Mouse (Mus musculus) MEL (cell line): ENCODE results near the gene Sass6. TPM values are rescaled to one million over a fixed set of nuclear protein-coding genes. Genes with fewer than 3 reads are reported as not detected.

Experiments
- DNase-seq: peaks from one replicate; pipeline ENCODE4 v3.0.0; 2011; ENCODE audit warnings: low read depth, low spot score
- H3K27ac ChIP-seq: 2 replicates; pipeline ENCODE4 v1.5.1; 2012; ENCODE audit warnings: low read depth, mild to moderate bottlenecking, control low read depth, low read length, moderate library complexity; ENCODE audit not compliant: control insufficient read depth
- H3K27me3 ChIP-seq, 2 experiments: fragments of 150-350 bp in 1 of 2; sonication (generic) in 1 of 2; 2 replicates each; pipeline ENCODE4 v1.6.1; 2012; ENCODE audit warnings: low read length in 2 of 2, mild to moderate bottlenecking in 2 of 2, improper control_type of control experiment in 1 of 2, moderate library complexity in 1 of 2; ENCODE audit not compliant: insufficient read depth in 2 of 2, control insufficient read depth in 1 of 2
- H3K36me3 ChIP-seq, 2 experiments: 2 replicates each; pipeline ENCODE4 v1.6.1; 2012 to 2014; ENCODE audit warnings: low read length in 2 of 2, improper control_type of control experiment in 1 of 2, inconsistent platforms in 1 of 2, mild to moderate bottlenecking in 1 of 2; ENCODE audit not compliant: insufficient read depth in 2 of 2, control insufficient read depth in 1 of 2
- H3K4me1 ChIP-seq, 2 experiments: fragments of 150-350 bp in 1 of 2; sonication (generic) in 1 of 2; 2 replicates each; pipeline ENCODE4 v1.6.1; 2012; ENCODE audit warnings: low read length in 2 of 2, improper control_type of control experiment in 1 of 2, mild to moderate bottlenecking in 1 of 2; ENCODE audit not compliant: insufficient read depth in 2 of 2, control insufficient read depth in 1 of 2
- H3K4me3 ChIP-seq, 2 experiments: fragments of 150-350 bp in 1 of 2; sonication (generic) in 1 of 2; 2 replicates each; pipeline ENCODE4 v1.5.1; 2012; ENCODE audit warnings: low read depth in 2 of 2, low read length in 2 of 2, mild to moderate bottlenecking in 2 of 2, moderate library complexity in 2 of 2, control low read depth in 1 of 2, improper control_type of control experiment in 1 of 2; ENCODE audit not compliant: control insufficient read depth in 1 of 2, insufficient read depth in 1 of 2
- H3K79me2 ChIP-seq: 2 replicates; pipeline ENCODE4 v1.6.1; 2012; ENCODE audit warnings: mild to moderate bottlenecking, low read length, moderate library complexity; ENCODE audit not compliant: control insufficient read depth, poor library complexity, insufficient read depth
- H3K9ac ChIP-seq: 2 replicates; pipeline ENCODE4 v1.6.1; 2012; ENCODE audit warnings: low read depth, mild to moderate bottlenecking, control low read depth, low read length, moderate library complexity; ENCODE audit not compliant: control insufficient read depth, poor library complexity, severe bottlenecking
- H3K9me3 ChIP-seq: fragments of 150-350 bp; sonication (generic); replicated peaks from 2 replicates; pipeline ENCODE4 v1.6.1; 2012; ENCODE audit warnings: mild to moderate bottlenecking, low read length, improper control_type of control experiment, moderate library complexity; ENCODE audit not compliant: insufficient read depth
- CHD1 ChIP-seq: IDR thresholded peaks from 2 replicates; pipeline ENCODE4 v1.6.1; 2012; ENCODE audit warnings: low read depth, mild to moderate bottlenecking, inconsistent platforms, low read length, improper control_type of control experiment
- CHD2 ChIP-seq: IDR thresholded peaks from 2 replicates; pipeline ENCODE4 v1.6.1; 2011; ENCODE audit warnings: low read length, improper control_type of control experiment
- GATA1 ChIP-seq: IDR thresholded peaks from 2 replicates; pipeline ENCODE4 v1.6.1; 2011; ENCODE audit warnings: low read depth, low read length, improper control_type of control experiment
- HCFC1 ChIP-seq: IDR thresholded peaks from 2 replicates; pipeline ENCODE4 v1.6.1; 2012; ENCODE audit warnings: low read depth, mild to moderate bottlenecking, inconsistent platforms, low read length, improper control_type of control experiment, moderate library complexity
- KAT2A ChIP-seq: conservative IDR thresholded peaks from 2 replicates; pipeline ENCODE4 v1.6.1; 2012; ENCODE audit warnings: low read depth, low read length, improper control_type of control experiment, inconsistent platforms
- MAFK ChIP-seq: IDR thresholded peaks from 2 replicates; pipeline ENCODE4 v1.6.1; 2011; ENCODE audit warnings: low read depth, mild to moderate bottlenecking, low read length, improper control_type of control experiment, borderline replicate concordance
- MAX ChIP-seq: IDR thresholded peaks from 2 replicates; pipeline ENCODE4 v1.6.1; 2011; ENCODE audit warnings: low read length, improper control_type of control experiment
- MAZ ChIP-seq: IDR thresholded peaks from 2 replicates; pipeline ENCODE4 v1.6.1; 2012; ENCODE audit warnings: low read depth, mild to moderate bottlenecking, inconsistent platforms, low read length, improper control_type of control experiment
- MXI1 ChIP-seq: IDR thresholded peaks from 2 replicates; pipeline ENCODE4 v1.6.1; 2011; ENCODE audit warnings: mild to moderate bottlenecking, low read depth, low read length, improper control_type of control experiment
- MYB ChIP-seq: IDR thresholded peaks from 2 replicates; pipeline ENCODE4 v1.6.1; 2011; ENCODE audit warnings: mild to moderate bottlenecking, low read depth, low read length, improper control_type of control experiment
- MYC ChIP-seq: IDR thresholded peaks from 2 replicates; pipeline ENCODE4 v1.6.1; 2011; ENCODE audit warnings: low read depth, mild to moderate bottlenecking, low read length, improper control_type of control experiment, moderate library complexity
- POLR2AphosphoS5 ChIP-seq: IDR thresholded peaks from 2 replicates; pipeline ENCODE4 v1.6.1; 2012; ENCODE audit warnings: low read depth, borderline replicate concordance, mild to moderate bottlenecking, inconsistent platforms, low read length, moderate library complexity, mixed read lengths
- SIN3A ChIP-seq: IDR thresholded peaks from 2 replicates; pipeline ENCODE4 v1.6.1; 2012; ENCODE audit warnings: low read length, improper control_type of control experiment, inconsistent platforms
- SMC3 ChIP-seq: IDR thresholded peaks from 2 replicates; pipeline ENCODE4 v1.6.1; 2011; ENCODE audit warnings: low read depth, low read length, improper control_type of control experiment
- UBTF ChIP-seq: IDR thresholded peaks from 2 replicates; pipeline ENCODE4 v1.6.1; 2012; ENCODE audit warnings: low read depth, mild to moderate bottlenecking, inconsistent platforms, low read length, improper control_type of control experiment, moderate library complexity, borderline replicate concordance; ENCODE audit not compliant: insufficient read depth
- ZKSCAN1 ChIP-seq: IDR thresholded peaks from 2 replicates; pipeline ENCODE4 v1.6.1; 2012; ENCODE audit warnings: low read depth, mild to moderate bottlenecking, inconsistent platforms, low read length, improper control_type of control experiment, moderate library complexity
- ZMIZ1 ChIP-seq: IDR thresholded peaks from 2 replicates; pipeline ENCODE4 v1.6.1; 2012; ENCODE audit warnings: low read depth, mild to moderate bottlenecking, inconsistent platforms, low read length, improper control_type of control experiment, moderate library complexity
- ZNF384 ChIP-seq: IDR thresholded peaks from 2 replicates; pipeline ENCODE4 v1.6.1; 2012; ENCODE audit warnings: low read depth, mild to moderate bottlenecking, inconsistent platforms, low read length, improper control_type of control experiment
- polyA plus RNA-seq, 2 experiments: library from polyadenylated mRNA; stranded (reverse) in 1 of 2; unstranded in 1 of 2; fragments of >175 nt in 1 of 2; fragments of >200 nt in 1 of 2; gene quantifications; 2 replicates each; pipeline versions ENCODE4 v1.2.1 to v1.2.4; 2012; ENCODE audit warnings: low replicate concordance in 2 of 2, low read depth in 1 of 2; ENCODE audit not compliant: insufficient read length in 2 of 2, insufficient read depth in 1 of 2, missing spikeins in 1 of 2
- total RNA-seq: library from RNA; depleted of rRNA; stranded (reverse); fragments of 300-350 nt; gene quantifications from 2 replicates; pipeline ENCODE4 v1.2.3, GENCODE M21; 2012

Sass6 gene
- total and polyA plus RNA-seq, 3 experiments, result 8.5 to 15.4 TPM; not detected in 1

DNA sequence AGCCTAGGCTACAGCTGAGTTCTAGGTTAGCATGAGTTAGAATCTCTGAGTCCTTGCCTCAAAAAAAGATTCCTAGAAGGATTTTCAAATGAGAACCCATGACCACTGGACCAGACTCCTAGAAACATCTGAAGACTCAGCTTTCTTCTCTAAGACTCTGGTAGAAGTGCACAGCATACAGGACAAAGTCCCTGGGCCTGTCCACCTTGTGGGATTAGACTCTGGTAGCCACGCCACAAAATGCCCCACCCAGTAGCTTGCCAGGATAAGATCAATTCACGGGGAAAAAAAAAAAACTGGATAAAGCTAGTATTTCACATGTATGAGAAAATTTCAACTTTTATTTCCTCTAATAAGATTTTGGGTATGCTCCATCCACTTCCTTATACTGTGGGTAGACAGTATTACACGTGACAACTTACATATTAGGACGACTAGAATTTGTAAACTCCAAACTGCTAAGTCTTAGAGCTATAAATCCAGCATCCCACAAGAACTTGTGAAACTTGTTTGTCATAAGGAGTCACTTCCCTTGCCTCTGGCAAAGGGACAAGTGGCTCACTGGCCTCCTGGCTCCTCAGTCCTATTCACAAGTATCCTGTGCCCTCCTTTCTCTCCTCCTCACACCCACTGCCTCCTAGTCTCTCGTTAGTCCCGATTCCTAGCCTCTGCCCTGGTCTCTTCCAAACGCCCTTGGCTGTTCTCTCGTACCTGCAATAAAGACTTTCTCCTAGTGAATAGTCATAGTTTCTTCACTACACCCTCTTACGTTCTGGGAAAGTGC lies 43.1 kb downstream of the Sass6 start:
- no peak overlapping the region for H3K9ac ChIP-seq
- H3K4me3 ChIP-seq, result no peak overlapping the region
- peaks cover 0 to 5% of the 10 kb centered on the region in 2 experiments; a peak in 2 of 4 replicates for H3K4me1 ChIP-seq
- H3K27me3 ChIP-seq, result no peaks in the 10 kb centered on the region
- TF ChIP-seq ZMIZ1 (no peak), GATA1 (no peak), MAFK (no peak), SIN3A (no peak), CHD1 (no peak), POLR2AphosphoS5 (no peak), UBTF (no peak), MAX (no peak), KAT2A (no peak), MYC (no peak), MYB (no peak), MXI1 (no peak), ZKSCAN1 (no peak), MAZ (no peak), ZNF384 (no peak), CHD2 (no peak)
- TF ChIP-seq, all 39 proteins: peak for 0
- H3K36me3 ChIP-seq, result peaks cover 9 to 43% of the 10 kb centered on the region in 2 experiments
- no peaks in the 10 kb centered on the region for H3K79me2 ChIP-seq
- no peaks in the 10 kb centered on the region for H3K9me3 ChIP-seq
- DNase-seq, result no peak
- H3K27ac ChIP-seq, result no peak overlapping the region

DNA sequence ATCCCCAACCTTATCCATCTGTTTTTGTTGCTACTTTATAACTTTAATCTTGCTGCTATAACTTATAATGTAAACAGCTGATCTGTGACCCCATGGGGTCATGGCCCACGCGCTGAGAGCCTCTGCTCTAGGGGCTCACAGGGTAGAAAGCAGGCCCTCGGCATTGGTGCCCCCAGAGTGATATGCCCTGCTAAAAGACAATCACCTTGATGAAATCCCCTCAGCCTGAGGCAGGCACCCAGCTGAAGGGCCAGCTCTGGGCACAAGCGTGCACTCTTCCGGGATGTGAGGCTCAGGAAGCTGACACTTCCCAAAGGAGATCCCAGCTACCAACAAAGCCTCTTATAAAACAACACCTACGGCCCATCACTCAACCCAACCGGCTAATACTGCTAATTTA lies 43.8 kb downstream of the Sass6 start:
- TF ChIP-seq GATA1 (no peak), MAFK (no peak), MXI1 (no peak), MAX (no peak), HCFC1 (no peak), SMC3 (no peak)
- Histone ChIP-seq H3K36me3 (peaks cover 15 to 44% of the 10 kb centered on the region in 2 experiments), H3K4me1 (peaks cover 0 to 8% of the 10 kb centered on the region in 2 experiments; a peak in 3 of 4 replicates), H3K9ac (no peak overlapping the region), H3K27me3 (no peaks in the 10 kb centered on the region), H3K4me3 (no peak overlapping the region), H3K9me3 (no peaks in the 10 kb centered on the region), H3K27ac (no peak overlapping the region), H3K79me2 (no peaks in the 10 kb centered on the region)
- no peak for DNase-seq
